In the genomic region with DNA sequence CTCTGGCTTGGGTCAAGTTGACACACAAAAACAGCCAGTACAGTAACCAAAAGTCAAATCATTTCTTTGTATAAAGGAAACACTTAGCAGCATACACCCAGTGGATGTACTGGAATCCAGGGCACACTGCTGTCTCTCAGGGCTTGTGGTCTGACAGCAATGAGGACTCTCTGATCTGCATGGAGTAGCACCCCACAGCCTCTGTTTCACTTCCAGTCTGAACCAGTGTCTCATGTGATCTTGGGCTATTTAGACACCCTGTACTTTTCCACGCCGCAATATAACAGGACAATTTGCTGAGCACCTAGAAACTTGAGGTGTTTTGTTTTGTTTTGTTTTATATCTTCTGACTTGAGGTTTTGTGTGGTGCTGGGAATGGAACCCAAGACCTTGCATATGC, we compare ENCODE assay signal across 25 mouse cellular contexts. TPM values are rescaled to one million over a fixed set of nuclear protein-coding genes. Genes with fewer than 3 reads are reported as not detected.
A peak's percentile ranks its signal among the peaks of the same experiment; 100 is the strongest.
DNase-seq lines count a peak whose midpoint lies in the region; ATAC-seq and TF ChIP-seq lines count a peak whose summit lies in the region.
"Had no signal": no experiment of that assay in that cellular context is flagged by ENCODE, and none has a peak within 500 bp of the region (broad histone marks: within the 10 kb centered on the region; RNA-seq: fewer than 3 reads in every experiment).

No protein-coding gene starts in this region.

- no peaks in the 10 kb centered on the region for H3K36me3 ChIP-seq in small intestine, adult 2 months (ENCODE audit: control insufficient read depth, insufficient read depth, low read length)
- H3K36me3 ChIP-seq: embryonic facial prominence, embryonic 13.5 days; limb, embryonic 13.5 days; lung, embryonic 15.5 days; neural tube, embryonic 13.5 days had no signal

- H3K27me3 ChIP-seq in small intestine, adult 2 months (ENCODE audit: control insufficient read depth, insufficient read depth, low read length) = no peaks in the 10 kb centered on the region
- H3K27me3 ChIP-seq: embryonic facial prominence, embryonic 13.5 days; limb, embryonic 13.5 days; lung, embryonic 15.5 days; neural tube, embryonic 13.5 days had no signal

- no peak for TF ChIP-seq CTCF in small intestine, adult 2 months (IDR thresholded peaks at IDR 0.05; ENCODE audit: extremely low read depth, insufficient read length, insufficient replicate concordance, low read depth, low read length)

- WGBS in small intestine, adult 2 months = 85% methylated on average over 2 of the region's 2 CpGs

- peak; percentile 69 for ATAC-seq in common myeloid progenitor, adult 5-6 weeks (replicated peaks; ENCODE audit: low read depth, poor library complexity, severe bottlenecking)
- ATAC-seq: activated CD4-positive, CD25-positive, alpha-beta regulatory T cell, adult 4 months; hindbrain, postnatal 0 days had no signal

- TF ChIP-seq POLR2A in small intestine, adult 2 months (IDR thresholded peaks at IDR 0.05; ENCODE audit: low read depth, low read length) = no peak

- peak overlapping the region; percentile 53 for H3K27ac ChIP-seq in small intestine, adult 2 months (ENCODE audit: insufficient read depth, low read depth, low read length)
- H3K27ac ChIP-seq: embryonic facial prominence, embryonic 13.5 days; gastrocnemius, adult 2 months; hindbrain, postnatal 0 days; limb, embryonic 13.5 days; lung, embryonic 15.5 days; neural tube, embryonic 13.5 days; stomach, postnatal 0 days had no signal

- DNase-seq in heart, adult 11 months = peak; percentile 92
- no peak for DNase-seq in heart, postnatal 10 days
- DNase-seq in lung, postnatal 36 days = peak; percentile 39
- no peak for DNase-seq in lung, postnatal 10 days
- DNase-seq in embryo, embryonic 10 days (ENCODE audit: low spot score) = no peak
- DNase-seq in thymus, postnatal 0 days (ENCODE audit: low spot score) = no peak
- DNase-seq: adrenal gland, postnatal 36 days; cerebellum, adult 11-12 months; gastrocnemius, adult 2 months; kidney, adult 11 months; kidney, postnatal 14 days; retina, postnatal 1 day; thymus, postnatal 25 days had no signal

- no peaks in the 10 kb centered on the region for H3K4me1 ChIP-seq in small intestine, adult 2 months (ENCODE audit: control insufficient read depth, insufficient read depth, insufficient read length, low read length)
- H3K4me1 ChIP-seq: embryonic facial prominence, embryonic 13.5 days; limb, embryonic 13.5 days; lung, embryonic 15.5 days; neural tube, embryonic 13.5 days had no signal

- intact Hi-C loops in heart, postnatal 10 days (cut with DNase I) = no loop called here

- H3K4me3 ChIP-seq in small intestine, adult 2 months (ENCODE audit: low read depth, low read length) = no peak overlapping the region
- H3K4me3 ChIP-seq: embryonic facial prominence, embryonic 13.5 days; gastrocnemius, adult 2 months; limb, embryonic 13.5 days; lung, embryonic 15.5 days; neural tube, embryonic 13.5 days had no signal

RNA-seq across cellular contexts. Expression of gene Ccr6, which starts 10.7 kb away (rescaled TPM):
- total RNA-seq in heart, postnatal 10 days (2021) = not detected
- total RNA-seq in common myeloid progenitor, adult 5-6 weeks (2017) = not detected in 2 replicates
- 1.2 and 3.6 TPM in 2 replicates for polyA plus RNA-seq in small intestine, adult 2 months (2012; rRNA removed)
- polyA plus RNA-seq in thymus, postnatal 0 days (2015; fragmentation: Nextera tagmentation; extraction: Ambion mirVana) = 1.7 and 2.0 TPM in 2 replicates
- total RNA-seq: adrenal gland, postnatal 36 days; gastrocnemius, adult 2 months; hematopoietic stem cell, adult 5-6 weeks; hindbrain, postnatal 0 days; left cerebral cortex, postnatal 10 days had no signal
- polyA plus RNA-seq: embryonic facial prominence, embryonic 13.5 days; heart, embryonic 14.5 days; hindbrain, postnatal 0 days; limb, embryonic 13.5 days; lung, embryonic 15.5 days; neural tube, embryonic 13.5 days had no signal

RNA-seq across cellular contexts. Expression of gene Mpc1, which starts 57.5 kb away (rescaled TPM):
- total RNA-seq in heart, postnatal 10 days (2021) = 100 to 1,000 TPM; 352 to 392 TPM
- 113 TPM in 2 replicates for total RNA-seq in common myeloid progenitor, adult 5-6 weeks (2017)
- 81.7 and 111 TPM in 2 replicates for polyA plus RNA-seq in small intestine, adult 2 months (2012; rRNA removed)
- polyA plus RNA-seq in thymus, postnatal 0 days (2015; fragmentation: Nextera tagmentation; extraction: Ambion mirVana) = 280 and 284 TPM in 2 replicates

RNA-seq across cellular contexts. Expression of gene Fgfr1op, which starts 59.9 kb away (rescaled TPM):
- total RNA-seq in heart, postnatal 10 days (2021) = 10 to 100 TPM; 14.6 to 15.6 TPM
- 54.3 and 55.1 TPM in 2 replicates for total RNA-seq in common myeloid progenitor, adult 5-6 weeks (2017)
- 0.20 and 0.38 TPM in 2 replicates for polyA plus RNA-seq in small intestine, adult 2 months (2012; rRNA removed)
- polyA plus RNA-seq in thymus, postnatal 0 days (2015; fragmentation: Nextera tagmentation; extraction: Ambion mirVana) = 43.1 and 47.5 TPM in 2 replicates

Comparison
In these comparisons a context has a peak if more than half of its experiments do, and no peak if none do; other contexts are left out.
1. DNase-seq: peak in heart, adult 11 months (single experiment) and lung, postnatal 36 days (single experiment); none in heart, postnatal 10 days (0 of 2), lung, postnatal 10 days (single experiment), embryo, embryonic 10 days (single experiment) and thymus, postnatal 0 days (single experiment).